Mouse (Mus musculus): ENCODE measurements around the gene Gnb2.

GRCm38 (mm10) chr5:137514811-137515210 lies 18.5 kb downstream of the Gnb2 start:
- no peak for TF ChIP-seq CTCF (IDR thresholded peaks at IDR 0.05; ENCODE audit: borderline replicate concordance, control insufficient read depth, extremely low read depth, insufficient read depth, low read length, poor library complexity)
- no peak for TF ChIP-seq POLR2A (IDR thresholded peaks at IDR 0.05; ENCODE audit: control insufficient read depth, extremely low read depth, insufficient read depth, low read length, poor library complexity)

All from thymus, adult 2 months (tissue).